Mouse (Mus musculus): ENCODE results near the gene Ltk.

DNA sequence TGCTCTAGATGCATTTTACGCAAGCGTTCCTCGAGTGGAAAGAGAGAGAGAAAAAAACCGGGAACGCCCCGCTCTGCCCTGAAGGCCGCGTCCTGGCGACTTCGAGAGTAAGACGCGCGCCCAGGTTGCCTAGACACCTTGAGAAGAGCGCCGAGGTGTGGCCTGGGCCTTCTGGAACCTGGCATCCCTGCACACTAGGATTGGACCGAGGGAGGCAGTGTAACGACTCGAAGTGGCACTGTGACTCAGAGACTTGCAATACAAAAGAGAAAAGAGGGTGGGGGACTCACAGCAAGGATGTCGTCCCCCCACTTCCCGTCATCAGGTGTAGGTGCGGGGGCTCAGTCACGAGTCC lies 16.4 kb downstream of the Ltk start:
- TF ChIP-seq CTCF (conservative IDR thresholded peaks at IDR 0.05; ENCODE audit: low read length) (no peak), NANOG (IDR thresholded peaks at IDR 0.05; ENCODE audit: borderline replicate concordance, low read length) (no peak), POU5F1 (IDR thresholded peaks at IDR 0.05; ENCODE audit: borderline replicate concordance, low read length) (no peak)

All from E14TG2a.4 (cell line).